Mouse (Mus musculus): Measurements from ENCODE around the gene A630023A22Rik. TPM values are rescaled to one million over a fixed set of nuclear protein-coding genes. Genes with fewer than 3 reads are reported as not detected.

A630023A22Rik gene
- not detected for total RNA-seq (2023)

GRCm38 (mm10) chr14:34102601-34103000, at the start of gene A630023A22Rik:
Gene A630023A22Rik (minus strand): TSS chr14:34102754.

DNA sequence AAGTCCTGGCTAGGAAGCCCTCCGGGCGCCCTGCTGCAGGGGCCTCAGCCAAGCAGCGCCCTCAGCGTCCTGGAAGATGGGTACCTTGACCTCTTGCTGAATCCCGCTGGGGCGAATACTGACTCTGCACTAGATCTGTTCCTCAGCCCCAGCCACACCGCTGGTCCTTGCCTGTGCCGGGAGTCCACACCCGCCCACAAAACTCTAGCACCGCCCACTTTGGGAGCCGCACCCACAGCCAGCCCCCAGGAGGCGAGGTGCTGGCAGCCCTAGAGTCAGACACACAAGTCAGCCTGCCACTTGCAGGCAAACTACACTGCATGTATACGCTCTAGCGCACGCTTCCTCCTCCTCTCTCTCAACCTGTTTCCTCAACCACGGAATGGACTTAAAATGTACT, 49.8 kb upstream of the A630023A22Rik start, which contains the start of gene Npy4r:
Gene Npy4r, minus strand, starts transcription at position 148 of the 400 bp plus-strand sequence.

DNA sequence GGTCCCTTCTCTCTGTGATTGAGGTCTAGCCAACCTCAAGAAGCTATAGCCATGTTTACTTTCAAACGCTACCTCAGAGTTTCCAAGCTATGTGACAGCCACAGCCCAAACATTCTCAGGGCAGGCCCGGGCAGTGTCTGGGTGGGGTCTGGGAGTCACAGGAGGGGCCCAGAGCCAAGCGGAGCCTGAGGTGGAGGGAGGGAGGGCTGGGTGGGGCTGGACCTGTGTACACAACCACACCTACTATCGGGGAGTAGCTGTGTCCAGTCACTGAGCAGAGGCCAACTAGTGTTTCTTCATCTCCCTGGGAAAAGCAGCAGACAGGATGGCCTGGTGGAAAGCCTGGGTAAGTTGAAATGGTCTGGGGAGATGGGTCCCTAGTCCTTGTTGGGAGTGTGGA, 16.8 kb downstream of the A630023A22Rik start, which contains the start of gene Anxa8:
Gene Anxa8, plus strand, starts transcription at position 251 of the 400 bp plus-strand sequence.

GRCm38 (mm10) chr14:34052516-34052915, 50.0 kb downstream of the A630023A22Rik start, which contains the start of gene Antxrl:
Gene Antxrl (plus strand): TSS chr14:34052707.

DNA sequence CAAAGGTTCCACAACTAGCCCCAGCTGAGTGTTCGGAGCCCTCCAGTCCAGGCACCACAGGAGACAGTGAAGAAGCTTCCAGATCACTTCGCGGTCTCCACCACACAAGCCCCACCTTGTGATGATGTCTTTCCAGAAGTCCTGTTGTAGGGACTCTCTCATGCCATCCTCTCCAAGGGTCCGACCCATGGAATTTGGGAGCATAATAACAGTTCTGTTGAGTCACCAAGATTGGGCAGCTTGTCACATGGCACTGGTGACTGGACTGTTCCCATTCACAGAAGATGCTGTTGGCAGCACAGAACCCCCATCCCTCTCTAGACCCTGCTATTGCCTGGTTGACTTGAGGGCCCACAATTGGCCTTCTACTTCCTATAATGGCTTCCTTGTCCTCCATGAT, 86.2 kb downstream of the A630023A22Rik start, which contains the start of gene Gm5460:
Gene Gm5460, plus strand, starts transcription at position 378 of the 400 bp plus-strand sequence.

DNA sequence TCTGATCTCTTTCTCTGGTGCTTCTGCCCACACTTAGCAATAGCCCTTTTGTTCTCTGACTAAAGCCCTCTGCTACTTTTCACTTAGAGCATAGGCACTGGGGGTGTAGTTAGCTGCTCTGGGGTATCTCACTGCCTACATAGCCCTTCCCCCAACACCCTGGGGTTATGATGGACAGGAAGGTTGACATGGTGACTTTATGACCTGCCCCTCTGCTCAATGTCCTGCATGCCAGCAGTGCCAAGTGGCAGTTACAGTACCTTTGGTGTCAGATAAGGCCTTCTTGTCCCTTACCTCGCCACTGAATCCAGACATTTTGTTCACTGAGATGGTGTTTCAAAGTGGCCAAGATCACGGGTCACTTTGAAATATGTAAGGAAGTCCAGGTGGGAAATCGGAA, 87.5 kb downstream of the A630023A22Rik start, which contains the start of gene Gm30083:
Gene Gm30083, minus strand, starts transcription at position 120 of the 400 bp plus-strand sequence.

Other genes with a start within 250 kb of the A630023A22Rik start
- not detected for gene Gdf10, start 179.2 kb downstream of the A630023A22Rik start, total RNA-seq (2023)
- gene Gdf2, start 161.7 kb downstream of the A630023A22Rik start, total RNA-seq (2023), result not detected
- not detected for gene Rbp3, start 148.8 kb downstream of the A630023A22Rik start, total RNA-seq (2023)
- gene Zfp488, start 124.0 kb downstream of the A630023A22Rik start, total RNA-seq (2023), result under 1 TPM; 0.21 to 0.35 TPM
- gene Gm30083, start 87.6 kb downstream of the A630023A22Rik start, total RNA-seq (2023), result not detected
- gene Gm5460, start 86.0 kb downstream of the A630023A22Rik start, total RNA-seq (2023), result not detected
- gene Antxrl, start 50.0 kb downstream of the A630023A22Rik start, total RNA-seq (2023), result not detected
- gene Anxa8, start 16.8 kb downstream of the A630023A22Rik start, total RNA-seq (2023), result not detected
- not detected for gene Npy4r, start 49.7 kb upstream of the A630023A22Rik start, total RNA-seq (2023)
- gene Gprin2, start 98.9 kb upstream of the A630023A22Rik start, total RNA-seq (2023), result not detected
- not detected for gene Syt15, start 116.8 kb upstream of the A630023A22Rik start, total RNA-seq (2023)
- gene Shld2, start 207.7 kb upstream of the A630023A22Rik start, total RNA-seq (2023), result 10 to 100 TPM; 30.7 to 37.1 TPM
- gene Glud1, start 208.0 kb upstream of the A630023A22Rik start, total RNA-seq (2023), result 100 to 1,000 TPM; 117 to 130 TPM

All from B cell, adult 67 days (primary cell).